In genomic region chr1:178556226-178556625, GRCm38 (mm10) we compare ENCODE assay signal across 16 mouse cellular contexts. TPM values are rescaled to one million over a fixed set of nuclear protein-coding genes. Genes with fewer than 3 reads are reported as not detected.
"Had no signal": no experiment of that assay in that cellular context is flagged by ENCODE, and none has a peak within 500 bp of the region (broad histone marks: within the 10 kb centered on the region; RNA-seq: fewer than 3 reads in every experiment).

No protein-coding gene starts in this region.

- H3K36me3 ChIP-seq: liver, embryonic 13.5 days; neural tube, embryonic 13.5 days; stomach, embryonic 15.5 days had no signal

- H3K27me3 ChIP-seq: liver, embryonic 13.5 days; neural tube, embryonic 13.5 days; stomach, embryonic 15.5 days had no signal

- H3K4me1 ChIP-seq: liver, embryonic 13.5 days; stomach, embryonic 15.5 days had no signal

- DNase-seq: kidney, adult 9 months; kidney, postnatal 14 days; kidney, postnatal 4 days; liver, embryonic 13.5 days; lung, adult 2 months; lung, postnatal 14 days; lung, postnatal 4 days; midbrain, embryonic 14.5 days; retina, postnatal 1 day; right cerebral cortex, postnatal 25 days; spleen, adult 18-20 months; thymus, postnatal 25 days had no signal

- H3K27ac ChIP-seq: liver, embryonic 13.5 days; neural tube, embryonic 13.5 days; stomach, embryonic 15.5 days had no signal

- H3K9me3 ChIP-seq: stomach, embryonic 15.5 days had no signal

- H3K4me3 ChIP-seq: liver, embryonic 13.5 days; myocyte; neural tube, embryonic 13.5 days; stomach, embryonic 15.5 days had no signal

- H3K9ac ChIP-seq: liver, embryonic 13.5 days; neural tube, embryonic 13.5 days; stomach, embryonic 15.5 days had no signal

- H3K4me2 ChIP-seq: liver, embryonic 13.5 days; neural tube, embryonic 13.5 days; stomach, embryonic 15.5 days had no signal

RNA-seq across cellular contexts. Expression of gene Kif26b, which starts 27.3 kb away (rescaled TPM):
- total RNA-seq: monocyte, adult 5-6 weeks had no signal
